In genomic region chr5:32610064-32610800, GRCm38 (mm10) we compare ENCODE assay signal across 8 mouse cellular contexts. TPM values are rescaled to one million over a fixed set of nuclear protein-coding genes. Genes with fewer than 3 reads are reported as not detected.
A peak's percentile ranks its signal among the peaks of the same experiment; 100 is the strongest.
DNase-seq lines count a peak whose midpoint lies in the region; ATAC-seq lines count a peak whose summit lies in the region.

No protein-coding gene starts in this region.

- peak overlapping the region; percentile 75 for H3K4me3 ChIP-seq in embryonic facial prominence, embryonic 12.5 days
- H3K4me3 ChIP-seq in heart, embryonic 16.5 days (ENCODE audit: low read length): peak overlapping the region; percentile 99

- peak; percentile 22 to 28 for DNase-seq in left cerebral cortex, adult 18-20 months (ENCODE audit: low spot score in 2 of 2)
- no peak for DNase-seq in left cerebral cortex, postnatal 36 days (ENCODE audit: low spot score in 2 of 2)
- DNase-seq in T-cell, adult 2 months (ENCODE audit: low spot score): peak; percentile 56
- DNase-seq in kidney, postnatal 4 days: peak; percentile 58 to 76
- peak; percentile 60 for DNase-seq in lung, postnatal 36 days
- DNase-seq in splenic B cell, adult 2 months (ENCODE audit: low read depth, low spot score): peak; percentile 45

- WGBS in embryonic facial prominence, embryonic 12.5 days: 18% methylated on average over 21 of the region's 21 CpGs
- 15% methylated on average over 21 of the region's 21 CpGs for WGBS in heart, embryonic 16.5 days

- H3K9me3 ChIP-seq in embryonic facial prominence, embryonic 12.5 days: no peaks in the 10 kb centered on the region
- H3K9me3 ChIP-seq in heart, embryonic 16.5 days (replicated peaks; ENCODE audit: control insufficient read depth, low read length): no peaks in the 10 kb centered on the region

- intact Hi-C loops in left cerebral cortex, postnatal 36 days (cut with DNase I): no loop called here

- H3K9ac ChIP-seq in embryonic facial prominence, embryonic 12.5 days: peak overlapping the region; percentile 84
- H3K9ac ChIP-seq in heart, embryonic 16.5 days (ENCODE audit: low read length): peak overlapping the region; percentile 96

- peak; percentile 32 for ATAC-seq in embryonic facial prominence, embryonic 12.5 days (ENCODE audit: insufficient number of reproducible peaks, insufficient read depth, low FRiP score, low TSS enrichment)
- ATAC-seq in heart, embryonic 16.5 days (replicated peaks; ENCODE audit: extremely low read depth, insufficient read depth, low FRiP score): peak; percentile 28

- H3K27ac ChIP-seq in embryonic facial prominence, embryonic 12.5 days: peak overlapping the region; percentile 90
- H3K27ac ChIP-seq in heart, embryonic 16.5 days (ENCODE audit: low read length): peak overlapping the region; percentile 95

- H3K4me1 ChIP-seq in embryonic facial prominence, embryonic 12.5 days: peaks cover 4% of the 10 kb centered on the region; the same call in 1 of the 2 replicates
- peaks cover 20% of the 10 kb centered on the region for H3K4me1 ChIP-seq in heart, embryonic 16.5 days (ENCODE audit: control insufficient read depth, insufficient read depth, low read length)

- H3K4me2 ChIP-seq in embryonic facial prominence, embryonic 12.5 days (replicated peaks): peak overlapping the region; percentile 68
- H3K4me2 ChIP-seq in heart, embryonic 16.5 days (ENCODE audit: low read depth, low read length): peak overlapping the region; percentile 84

- H3K36me3 ChIP-seq in embryonic facial prominence, embryonic 12.5 days: no peaks in the 10 kb centered on the region
- no peaks in the 10 kb centered on the region for H3K36me3 ChIP-seq in heart, embryonic 16.5 days (ENCODE audit: control insufficient read depth, insufficient read depth)
- no peaks in the 10 kb centered on the region for H3K36me3 ChIP-seq in splenic B cell, adult 2 months (ENCODE audit: control insufficient read depth, insufficient read depth, low read length, poor library complexity, severe bottlenecking)

- H3K27me3 ChIP-seq in embryonic facial prominence, embryonic 12.5 days: no peaks in the 10 kb centered on the region
- H3K27me3 ChIP-seq in heart, embryonic 16.5 days (ENCODE audit: control insufficient read depth, insufficient read depth, low read length): no peaks in the 10 kb centered on the region
- H3K27me3 ChIP-seq in splenic B cell, adult 2 months (ENCODE audit: control insufficient read depth, insufficient read depth, low read length, poor library complexity, severe bottlenecking): no peaks in the 10 kb centered on the region; the same call in 1 of the 2 replicates

RNA-seq across cellular contexts. Expression of gene Yes1, which starts 0.7 kb away (rescaled TPM):
- total RNA-seq in left cerebral cortex, adult 18-20 months (2021): 10 to 100 TPM; 11.4 to 12.5 TPM
- total RNA-seq in left cerebral cortex, postnatal 36 days (2021): 10 to 100 TPM; 11.8 to 13.5 TPM
- 38.7 and 39.2 TPM in 2 replicates for polyA plus RNA-seq in embryonic facial prominence, embryonic 12.5 days (2016; fragmentation: Nextera tagmentation; extraction: Ambion mirVana)
- polyA plus RNA-seq in heart, embryonic 16.5 days (2015; fragmentation: Nextera tagmentation; extraction: Ambion mirVana): 22.9 and 23.9 TPM in 2 replicates

Comparison
In these comparisons a context has a peak if more than half of its experiments do, and no peak if none do; other contexts are left out.
1. DNase-seq: peak in left cerebral cortex, adult 18-20 months (2 of 2), T-cell, adult 2 months (single experiment), kidney, postnatal 4 days (2 of 2), lung, postnatal 36 days (single experiment) and splenic B cell, adult 2 months (single experiment); none in left cerebral cortex, postnatal 36 days (0 of 2).